Mouse (Mus musculus) liver, embryonic 14.5 days (tissue): ENCODE results near the gene Fndc11. TPM values are rescaled to one million over a fixed set of nuclear protein-coding genes. Genes with fewer than 3 reads are reported as not detected.

ENCODE experiments used
- ATAC-seq: fragments of 200-750 bp; cut with Nextera tagmentation; 2 replicates; pipeline ENCODE4 v1.8.0; 2017; ENCODE audit warnings: moderate number of reproducible peaks, mild to moderate bottlenecking, moderate library complexity; ENCODE audit not compliant: insufficient read depth
- DNase-seq, 3 experiments: peaks; one replicate each; pipeline ENCODE4 v3.0.0-alpha.2; 2012 to 2013; ENCODE audit warnings: low read depth in 3 of 3, low spot score in 3 of 3
- H3K27ac ChIP-seq: fragments of 300-500 bp; sonication (generic); 2 replicates; pipeline ENCODE4 v1.5.1; 2014; ENCODE audit warnings: moderate library complexity, mild to moderate bottlenecking, control low read depth, inconsistent platforms
- H3K27me3 ChIP-seq: fragments of 300-500 bp; sonication (generic); 2 replicates; pipeline ENCODE4 v1.6.1; 2014; ENCODE audit warnings: mild to moderate bottlenecking, low read length, moderate library complexity; ENCODE audit not compliant: control insufficient read depth, insufficient read depth
- H3K36me3 ChIP-seq: fragments of 300-500 bp; sonication (generic); replicated peaks from 2 replicates; pipeline ENCODE4 v1.6.1; 2014; ENCODE audit warnings: low read depth; ENCODE audit not compliant: control insufficient read depth, insufficient read depth
- H3K4me1 ChIP-seq, 2 experiments: fragments of 200-500 bp in 1 of 2; fragments of 300-500 bp in 1 of 2; sonication (generic) in 1 of 2; replicated peaks; 2 replicates each; pipeline ENCODE4 v1.6.1; 2012 to 2014; ENCODE audit warnings: antibody characterized with exemption in 1 of 2, inconsistent platforms in 1 of 2, low read length in 1 of 2; ENCODE audit not compliant: control insufficient read depth in 2 of 2, insufficient read depth in 2 of 2
- H3K4me2 ChIP-seq: fragments of 300-500 bp; sonication (generic); 2 replicates; pipeline ENCODE4 v1.6.1; 2014; ENCODE audit warnings: low read depth, mild to moderate bottlenecking, control low read depth, moderate library complexity
- H3K4me3 ChIP-seq, 2 experiments: fragments of 200-500 bp in 1 of 2; fragments of 300-500 bp in 1 of 2; sonication (generic) in 1 of 2; 2 replicates each; pipeline ENCODE4 v1.5.1; 2012 to 2014; ENCODE audit warnings: low read depth in 2 of 2, low read length in 2 of 2, mild to moderate bottlenecking in 2 of 2, control low read depth in 1 of 2, inconsistent platforms in 1 of 2, moderate library complexity in 1 of 2; ENCODE audit not compliant: insufficient read depth in 1 of 2
- H3K9ac ChIP-seq: fragments of 300-500 bp; sonication (generic); replicated peaks from 2 replicates; pipeline ENCODE4 v1.6.1; 2014; ENCODE audit warnings: mild to moderate bottlenecking, control low read depth, moderate library complexity
- H3K9me3 ChIP-seq: fragments of 300-500 bp; sonication (generic); 2 replicates; pipeline ENCODE4 v1.6.1; 2016; ENCODE audit warnings: low read length, mixed read lengths; ENCODE audit not compliant: control insufficient read depth
- CTCF ChIP-seq: IDR thresholded peaks from 2 replicates; pipeline ENCODE4 v1.5.1; 2016; ENCODE audit warnings: antibody characterized with exemption, low read depth, control low read depth
- EP300 ChIP-seq: IDR thresholded peaks from 2 replicates; pipeline ENCODE4 v1.6.1; 2016; ENCODE audit warnings: antibody characterized with exemption, low read depth
- WGBS: fragments of 180-500 bp; shearing (Covaris S2); extraction: QIAGEN DNeasy Blood & Tissue Kit; methylation state at CpG from one replicate; pipeline ENCODE4 v1.1.7; 2014; ENCODE audit not compliant: insufficient replicate concordance; 5-methylcytosine and 5-hydroxymethylcytosine counted together
- polyA plus RNA-seq, 2 experiments: library from polyadenylated mRNA; depleted of rRNA in 1 of 2; stranded (reverse) in 1 of 2; unstranded in 1 of 2; fragments of >200 nt; fragmentation: Nextera tagmentation in 1 of 2; extraction: Ambion mirVana in 1 of 2; gene quantifications; 2 replicates each; pipeline versions ENCODE4 v1.2.1 to v1.2.3; 2012 to 2014

Fndc11 gene
- polyA plus RNA-seq, 2 experiments, result 0.14 to 0.25 TPM

GRCm38 (mm10) chr2:181228335-181228734 is 8.5 kb downstream of the Fndc11 start:
- no peak for TF ChIP-seq EP300
- TF ChIP-seq CTCF, result no peak
- no peaks in the 10 kb centered on the region for H3K27me3 ChIP-seq
- H3K27ac ChIP-seq, result no peak overlapping the region
- no peaks in the 10 kb centered on the region; the same call in 1 of the 2 replicates for H3K36me3 ChIP-seq
- WGBS, result 29% methylated on average over 1 of the region's 1 CpGs
- no peak overlapping the region for H3K9ac ChIP-seq
- 0 out of 4 replicates have a peak, but pooled peaks cover 0 to 1% of the 10 kb centered on the region in 2 experiments for H3K4me1 ChIP-seq
- no peak overlapping the region for H3K4me2 ChIP-seq
- DNase-seq (no peak), ATAC-seq (no peak)
- no peak overlapping the region for H3K4me3 ChIP-seq
- H3K9me3 ChIP-seq, result no peaks in the 10 kb centered on the region

DNA sequence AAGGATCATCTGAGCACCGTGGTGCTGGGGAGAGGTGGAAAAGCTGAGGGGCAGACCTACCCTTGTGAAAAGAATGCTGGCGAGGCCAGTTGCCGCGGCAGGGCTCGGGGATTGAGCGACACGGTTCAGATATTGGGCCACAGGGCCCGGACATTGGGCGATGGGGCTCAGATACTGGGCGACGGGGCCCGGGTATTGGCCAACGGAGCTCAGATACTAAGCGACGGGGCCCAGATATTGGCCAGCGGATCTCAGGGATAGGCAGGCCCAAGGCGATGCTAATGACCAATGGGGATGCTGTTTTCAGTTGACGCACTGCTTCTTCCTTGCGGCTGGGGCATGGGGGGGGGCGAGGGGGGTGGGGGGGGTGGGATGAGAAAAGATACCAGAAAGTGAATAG is 11.4 kb downstream of the Fndc11 start:
- no peak overlapping the region for H3K27ac ChIP-seq
- no peak overlapping the region for H3K4me3 ChIP-seq
- ATAC-seq (no peak), DNase-seq (no peak)
- H3K27me3 ChIP-seq, result no peaks in the 10 kb centered on the region
- H3K36me3 ChIP-seq, result no peaks in the 10 kb centered on the region; the same call in 1 of the 2 replicates
- 82% methylated on average over 20 of the region's 20 CpGs for WGBS
- no peak overlapping the region for H3K9ac ChIP-seq
- TF ChIP-seq CTCF (no peak), EP300 (no peak)
- H3K9me3 ChIP-seq, result no peaks in the 10 kb centered on the region
- no peaks in the 10 kb centered on the region for H3K4me1 ChIP-seq
- no peak overlapping the region for H3K4me2 ChIP-seq

- WGBS, result 88% methylated on average over 15 of the region's 15 CpGs
- Histone ChIP-seq H3K36me3 (no peaks in the 10 kb centered on the region; the same call in 1 of the 2 replicates), H3K4me3 (no peak overlapping the region), H3K27ac (no peak overlapping the region), H3K4me2 (no peak overlapping the region), H3K4me1 (no peaks in the 10 kb centered on the region), H3K9me3 (no peaks in the 10 kb centered on the region), H3K27me3 (no peaks in the 10 kb centered on the region), H3K9ac (no peak overlapping the region)
- DNase-seq (no peak), ATAC-seq (no peak)
- TF ChIP-seq CTCF (no peak), EP300 (no peak)
Measured at GRCm38 (mm10) chr2:181233443-181233842, 13.6 kb downstream of the Fndc11 start.

GRCm38 (mm10) chr2:181234680-181235079 is 14.9 kb downstream of the Fndc11 start:
- H3K4me3 ChIP-seq, result no peak overlapping the region
- H3K9ac ChIP-seq, result no peak overlapping the region
- WGBS, result 78% methylated on average over 11 of the region's 11 CpGs
- no peak overlapping the region for H3K4me2 ChIP-seq
- ATAC-seq, result no peak
- TF ChIP-seq EP300 (no peak), CTCF (no peak)
- H3K4me1 ChIP-seq, result no peaks in the 10 kb centered on the region
- no peak overlapping the region for H3K27ac ChIP-seq
- no peaks in the 10 kb centered on the region for H3K27me3 ChIP-seq
- H3K36me3 ChIP-seq, result no peaks in the 10 kb centered on the region; the same call in 1 of the 2 replicates
- no peaks in the 10 kb centered on the region for H3K9me3 ChIP-seq
- DNase-seq, result no peak

- H3K9ac ChIP-seq, result no peak overlapping the region
- 0 out of 4 replicates have a peak, but pooled peaks cover 0 to under 1% of the 10 kb centered on the region in 2 experiments for H3K4me1 ChIP-seq
- no peak overlapping the region for H3K27ac ChIP-seq
- no peaks in the 10 kb centered on the region for H3K36me3 ChIP-seq
- no peak overlapping the region for H3K4me2 ChIP-seq
- no peak for ATAC-seq
- no peak for DNase-seq
- no peaks in the 10 kb centered on the region for H3K27me3 ChIP-seq
- TF ChIP-seq CTCF (peak; percentile 70), EP300 (no peak)
- no peak overlapping the region for H3K4me3 ChIP-seq
- H3K9me3 ChIP-seq, result no peaks in the 10 kb centered on the region
- WGBS, result 76% methylated on average over 23 of the region's 23 CpGs
Measured at GRCm38 (mm10) chr2:181235681-181236566, 16.1 kb downstream of the Fndc11 start.
